Mouse (Mus musculus): ENCODE data around the gene Rab34. TPM values are rescaled to one million over a fixed set of nuclear protein-coding genes. Genes with fewer than 3 reads are reported as not detected.

Rab34 gene
- polyA plus RNA-seq, 1 experiment from 2014 or later: 128 TPM

- Histone ChIP-seq H3K4me1 (ENCODE audit: control insufficient read depth, insufficient read depth, low read length) (peaks cover 31% of the 10 kb centered on the region), H3K27me3 (ENCODE audit: control insufficient read depth, insufficient read depth, low read length) (no peaks in the 10 kb centered on the region), H3K27ac (ENCODE audit: low read depth, low read length) (peak overlapping the region; percentile 99), H3K4me3 (ENCODE audit: low read length) (peak overlapping the region; percentile 100), H3K36me3 (ENCODE audit: control insufficient read depth, insufficient read depth, low read length) (peaks cover 45% of the 10 kb centered on the region), H3K9ac (ENCODE audit: low read depth, low read length) (peak overlapping the region; percentile 99), H3K4me2 (replicated peaks; ENCODE audit: low read depth, low read length) (peak overlapping the region; percentile 75), H3K9me3 (ENCODE audit: control insufficient read depth, low read length) (no peaks in the 10 kb centered on the region)
- no peak; the same call in 1 of the 2 replicates for ATAC-seq (ENCODE audit: low FRiP score, low TSS enrichment)
- WGBS: 49% methylated on average over 2 of the region's 2 CpGs
Observed at GRCm38 (mm10) chr11:78163045-78163444, 25.2 kb upstream of the Rab34 start.

GRCm38 (mm10) chr11:78163681-78164603 lies 24.3 kb upstream of the Rab34 start:
- Histone ChIP-seq H3K27me3 (ENCODE audit: control insufficient read depth, insufficient read depth, low read length) (no peaks in the 10 kb centered on the region), H3K27ac (ENCODE audit: low read depth, low read length) (peak overlapping the region; percentile 99), H3K4me3 (ENCODE audit: low read length) (peak overlapping the region; percentile 100), H3K4me2 (replicated peaks; ENCODE audit: low read depth, low read length) (peak overlapping the region; percentile 75), H3K4me1 (ENCODE audit: control insufficient read depth, insufficient read depth, low read length) (peaks cover 31% of the 10 kb centered on the region), H3K36me3 (ENCODE audit: control insufficient read depth, insufficient read depth, low read length) (peaks cover 36% of the 10 kb centered on the region), H3K9me3 (ENCODE audit: control insufficient read depth, low read length) (no peaks in the 10 kb centered on the region), H3K9ac (ENCODE audit: low read depth, low read length) (peak overlapping the region; percentile 99)
- under 1% methylated on average over 21 of the region's 22 CpGs for WGBS
- peak; percentile 71 for ATAC-seq (ENCODE audit: low FRiP score, low TSS enrichment)

- 1% methylated on average over 14 of the region's 14 CpGs for WGBS
- Histone ChIP-seq H3K9ac (ENCODE audit: low read depth, low read length) (peak overlapping the region; percentile 99), H3K36me3 (ENCODE audit: control insufficient read depth, insufficient read depth, low read length) (peaks cover 30% of the 10 kb centered on the region), H3K9me3 (ENCODE audit: control insufficient read depth, low read length) (no peaks in the 10 kb centered on the region), H3K27me3 (ENCODE audit: control insufficient read depth, insufficient read depth, low read length) (no peaks in the 10 kb centered on the region), H3K4me1 (ENCODE audit: control insufficient read depth, insufficient read depth, low read length) (peaks cover 34% of the 10 kb centered on the region), H3K4me3 (ENCODE audit: low read length) (peak overlapping the region; percentile 100), H3K27ac (ENCODE audit: low read depth, low read length) (peak overlapping the region; percentile 99), H3K4me2 (replicated peaks; ENCODE audit: low read depth, low read length) (peak overlapping the region; percentile 75)
- no peak for ATAC-seq (ENCODE audit: low FRiP score, low TSS enrichment)
Observed at GRCm38 (mm10) chr11:78164604-78164923, 23.7 kb upstream of the Rab34 start.

GRCm38 (mm10) chr11:78164924-78165760 lies 23.1 kb upstream of the Rab34 start, which contains the start of gene Traf4:
Gene Traf4, minus strand, starts transcription at chr11:78165589.
- peaks cover 34% of the 10 kb centered on the region for H3K4me1 ChIP-seq (ENCODE audit: control insufficient read depth, insufficient read depth, low read length)
- H3K4me3 ChIP-seq (ENCODE audit: low read length): peak within 1 kb of the TSS; percentile 100
- peaks cover 24% of the 10 kb centered on the region for H3K36me3 ChIP-seq (ENCODE audit: control insufficient read depth, insufficient read depth, low read length)
- H3K27me3 ChIP-seq (ENCODE audit: control insufficient read depth, insufficient read depth, low read length): no peaks in the 10 kb centered on the region
- under 1% methylated on average over 67 of the region's 78 CpGs for WGBS
- ATAC-seq (ENCODE audit: low FRiP score, low TSS enrichment): peak; percentile 83
- H3K27ac ChIP-seq (ENCODE audit: low read depth, low read length): peak within 1 kb of the TSS; percentile 99
- H3K9me3 ChIP-seq (ENCODE audit: control insufficient read depth, low read length): no peaks in the 10 kb centered on the region
- H3K9ac ChIP-seq (ENCODE audit: low read depth, low read length): peak within 1 kb of the TSS; percentile 99
- peak within 1 kb of the TSS; percentile 75 for H3K4me2 ChIP-seq (replicated peaks; ENCODE audit: low read depth, low read length)

- Histone ChIP-seq H3K4me1 (ENCODE audit: control insufficient read depth, insufficient read depth, low read length) (peaks cover 34% of the 10 kb centered on the region), H3K9me3 (ENCODE audit: control insufficient read depth, low read length) (no peaks in the 10 kb centered on the region), H3K4me3 (ENCODE audit: low read length) (peak overlapping the region; percentile 100), H3K36me3 (ENCODE audit: control insufficient read depth, insufficient read depth, low read length) (peaks cover 18% of the 10 kb centered on the region), H3K4me2 (replicated peaks; ENCODE audit: low read depth, low read length) (peak overlapping the region; percentile 75), H3K9ac (ENCODE audit: low read depth, low read length) (peak overlapping the region; percentile 99), H3K27ac (ENCODE audit: low read depth, low read length) (peak overlapping the region; percentile 89), H3K27me3 (ENCODE audit: control insufficient read depth, insufficient read depth, low read length) (no peaks in the 10 kb centered on the region)
- WGBS: 2% methylated on average over 16 of the region's 16 CpGs
- ATAC-seq (ENCODE audit: low FRiP score, low TSS enrichment): peak; percentile 24
Observed at GRCm38 (mm10) chr11:78165761-78166109, 22.5 kb upstream of the Rab34 start.

- H3K27ac ChIP-seq (ENCODE audit: low read depth, low read length): peak overlapping the region; percentile 89
- whole genome bisulfite sequencing: 40% methylated on average over 4 of the region's 4 CpGs
- H3K9ac ChIP-seq (ENCODE audit: low read depth, low read length): peak overlapping the region; percentile 99; the same call in 1 of the 2 replicates
- H3K36me3 ChIP-seq (ENCODE audit: control insufficient read depth, insufficient read depth, low read length): peaks cover 14% of the 10 kb centered on the region
- peaks cover 34% of the 10 kb centered on the region for H3K4me1 ChIP-seq (ENCODE audit: control insufficient read depth, insufficient read depth, low read length)
- no peaks in the 10 kb centered on the region for H3K9me3 ChIP-seq (ENCODE audit: control insufficient read depth, low read length)
- no peak for ATAC-seq (ENCODE audit: low FRiP score, low TSS enrichment)
- H3K27me3 ChIP-seq (ENCODE audit: control insufficient read depth, insufficient read depth, low read length): no peaks in the 10 kb centered on the region
- peak overlapping the region; percentile 75 for H3K4me2 ChIP-seq (replicated peaks; ENCODE audit: low read depth, low read length)
- H3K4me3 ChIP-seq (ENCODE audit: low read length): peak overlapping the region; percentile 100; the same call in 1 of the 2 replicates
Observed at GRCm38 (mm10) chr11:78166161-78166560, 22.1 kb upstream of the Rab34 start.

- WGBS: 73% methylated on average over 6 of the region's 6 CpGs
- Histone ChIP-seq H3K27me3 (ENCODE audit: control insufficient read depth, insufficient read depth, low read length) (no peaks in the 10 kb centered on the region), H3K4me3 (ENCODE audit: low read length) (no peak overlapping the region), H3K9ac (ENCODE audit: low read depth, low read length) (peak overlapping the region; percentile 4; the same call in 1 of the 2 replicates), H3K4me1 (ENCODE audit: control insufficient read depth, insufficient read depth, low read length) (peaks cover 34% of the 10 kb centered on the region), H3K4me2 (replicated peaks; ENCODE audit: low read depth, low read length) (no peak overlapping the region), H3K36me3 (ENCODE audit: control insufficient read depth, insufficient read depth, low read length) (peaks cover 9% of the 10 kb centered on the region), H3K27ac (ENCODE audit: low read depth, low read length) (peak overlapping the region; percentile 89; the same call in 1 of the 2 replicates), H3K9me3 (ENCODE audit: control insufficient read depth, low read length) (no peaks in the 10 kb centered on the region)
- no peak for ATAC-seq (ENCODE audit: low FRiP score, low TSS enrichment)
Observed at GRCm38 (mm10) chr11:78166640-78167039, 21.6 kb upstream of the Rab34 start.

GRCm38 (mm10) chr11:78167257-78167959 lies 20.8 kb upstream of the Rab34 start:
- Histone ChIP-seq H3K4me1 (ENCODE audit: control insufficient read depth, insufficient read depth, low read length) (peaks cover 26% of the 10 kb centered on the region), H3K9ac (ENCODE audit: low read depth, low read length) (no peak overlapping the region), H3K27ac (ENCODE audit: low read depth, low read length) (no peak overlapping the region), H3K36me3 (ENCODE audit: control insufficient read depth, insufficient read depth, low read length) (peaks cover 3% of the 10 kb centered on the region; the same call in 1 of the 2 replicates), H3K27me3 (ENCODE audit: control insufficient read depth, insufficient read depth, low read length) (no peaks in the 10 kb centered on the region), H3K4me3 (ENCODE audit: low read length) (no peak overlapping the region), H3K4me2 (replicated peaks; ENCODE audit: low read depth, low read length) (no peak overlapping the region), H3K9me3 (ENCODE audit: control insufficient read depth, low read length) (no peaks in the 10 kb centered on the region)
- ATAC-seq (ENCODE audit: low FRiP score, low TSS enrichment): no peak
- 93% methylated on average over 14 of the region's 14 CpGs for WGBS
